Mouse (Mus musculus): ENCODE measurements around the gene Kif3b. TPM values are rescaled to one million over a fixed set of nuclear protein-coding genes. Genes with fewer than 3 reads are reported as not detected.

The Kif3b gene
- polyA plus RNA-seq, 1 experiment from 2014 or later: 6.3 TPM

GRCm38 (mm10) chr2:153298863-153299262 lies 7.7 kb downstream of the Kif3b start:
- Histone ChIP-seq H3K36me3 (peaks cover 5% of the 10 kb centered on the region; the same call in 1 of the 2 replicates), H3K4me3 (no peak overlapping the region), H3K4me1 (no peaks in the 10 kb centered on the region), H3K4me2 (no peak overlapping the region), H3K27ac (no peak overlapping the region), H3K9me3 (no peaks in the 10 kb centered on the region), H3K9ac (no peak overlapping the region), H3K27me3 (no peaks in the 10 kb centered on the region)
- 81% methylated on average over 4 of the region's 4 CpGs for WGBS
- no peak for ATAC-seq (ENCODE audit: insufficient number of reproducible peaks, insufficient read depth, low FRiP score, low TSS enrichment, low read depth)

GRCm38 (mm10) chr2:153301123-153301522 lies 9.9 kb downstream of the Kif3b start:
- no peak overlapping the region for H3K9ac ChIP-seq
- no peak overlapping the region for H3K27ac ChIP-seq
- no peaks in the 10 kb centered on the region for H3K4me1 ChIP-seq
- ATAC-seq (ENCODE audit: insufficient number of reproducible peaks, insufficient read depth, low FRiP score, low TSS enrichment, low read depth): no peak
- no peak overlapping the region for H3K4me2 ChIP-seq
- peaks cover 5% of the 10 kb centered on the region; the same call in 1 of the 2 replicates for H3K36me3 ChIP-seq
- H3K9me3 ChIP-seq: no peaks in the 10 kb centered on the region
- 87% methylated on average over 5 of the region's 5 CpGs for WGBS
- no peak overlapping the region for H3K4me3 ChIP-seq
- no peaks in the 10 kb centered on the region for H3K27me3 ChIP-seq

- Histone ChIP-seq H3K27me3 (no peaks in the 10 kb centered on the region), H3K9ac (no peak overlapping the region; the same call in 1 of the 2 replicates), H3K36me3 (peaks cover 5% of the 10 kb centered on the region; the same call in 1 of the 2 replicates), H3K4me3 (no peak overlapping the region), H3K4me1 (no peaks in the 10 kb centered on the region), H3K27ac (no peak overlapping the region), H3K4me2 (no peak overlapping the region), H3K9me3 (no peaks in the 10 kb centered on the region)
- no peak for ATAC-seq (ENCODE audit: insufficient number of reproducible peaks, insufficient read depth, low FRiP score, low TSS enrichment, low read depth)
- 88% methylated on average over 6 of the region's 6 CpGs for whole genome bisulfite sequencing
Observed at GRCm38 (mm10) chr2:153305240-153305639, 14.0 kb downstream of the Kif3b start.

- ATAC-seq (ENCODE audit: insufficient number of reproducible peaks, insufficient read depth, low FRiP score, low TSS enrichment, low read depth): no peak
- Histone ChIP-seq H3K27ac (no peak overlapping the region), H3K36me3 (0 out of 2 replicates have a peak, but pooled peaks cover under 1% of the 10 kb centered on the region), H3K4me3 (no peak overlapping the region), H3K4me2 (no peak overlapping the region), H3K4me1 (no peaks in the 10 kb centered on the region), H3K9ac (no peak overlapping the region), H3K9me3 (no peaks in the 10 kb centered on the region), H3K27me3 (no peaks in the 10 kb centered on the region)
- WGBS: 89% methylated on average over 7 of the region's 7 CpGs
Observed at GRCm38 (mm10) chr2:153308586-153308985, 17.4 kb downstream of the Kif3b start.

GRCm38 (mm10) chr2:153309106-153309505 lies 17.9 kb downstream of the Kif3b start:
- ATAC-seq (ENCODE audit: insufficient number of reproducible peaks, insufficient read depth, low FRiP score, low TSS enrichment, low read depth): no peak
- no peak overlapping the region for H3K9ac ChIP-seq
- H3K4me3 ChIP-seq: no peak overlapping the region
- WGBS: 70% methylated on average over 8 of the region's 8 CpGs
- no peak overlapping the region for H3K27ac ChIP-seq
- H3K4me1 ChIP-seq: no peaks in the 10 kb centered on the region
- H3K36me3 ChIP-seq: no peaks in the 10 kb centered on the region
- H3K4me2 ChIP-seq: no peak overlapping the region
- no peaks in the 10 kb centered on the region for H3K27me3 ChIP-seq
- no peaks in the 10 kb centered on the region for H3K9me3 ChIP-seq

GRCm38 (mm10) chr2:153310228-153310627 lies 19.0 kb downstream of the Kif3b start:
- Histone ChIP-seq H3K4me1 (no peaks in the 10 kb centered on the region), H3K4me2 (no peak overlapping the region), H3K36me3 (no peaks in the 10 kb centered on the region), H3K4me3 (no peak overlapping the region), H3K9me3 (no peaks in the 10 kb centered on the region), H3K9ac (no peak overlapping the region), H3K27ac (no peak overlapping the region), H3K27me3 (no peaks in the 10 kb centered on the region)
- WGBS: 84% methylated on average over 6 of the region's 6 CpGs
- ATAC-seq (ENCODE audit: insufficient number of reproducible peaks, insufficient read depth, low FRiP score, low TSS enrichment, low read depth): no peak

GRCm38 (mm10) chr2:153312884-153313283 lies 21.7 kb downstream of the Kif3b start:
- Histone ChIP-seq H3K4me3 (no peak overlapping the region), H3K27me3 (no peaks in the 10 kb centered on the region), H3K9ac (no peak overlapping the region), H3K4me1 (no peaks in the 10 kb centered on the region), H3K4me2 (no peak overlapping the region), H3K9me3 (no peaks in the 10 kb centered on the region), H3K27ac (no peak overlapping the region), H3K36me3 (peaks cover 16% of the 10 kb centered on the region)
- ATAC-seq (ENCODE audit: insufficient number of reproducible peaks, insufficient read depth, low FRiP score, low TSS enrichment, low read depth): no peak
- WGBS: 91% methylated on average over 9 of the region's 9 CpGs

- Histone ChIP-seq H3K9me3 (no peaks in the 10 kb centered on the region), H3K27ac (no peak overlapping the region), H3K4me3 (no peak overlapping the region), H3K36me3 (peaks cover 59% of the 10 kb centered on the region), H3K9ac (no peak overlapping the region), H3K4me2 (no peak overlapping the region), H3K27me3 (no peaks in the 10 kb centered on the region), H3K4me1 (no peaks in the 10 kb centered on the region)
- WGBS: 95% methylated on average over 4 of the region's 4 CpGs
- no peak for ATAC-seq (ENCODE audit: insufficient number of reproducible peaks, insufficient read depth, low FRiP score, low TSS enrichment, low read depth)
Observed at GRCm38 (mm10) chr2:153318408-153318807, 27.2 kb downstream of the Kif3b start.

GRCm38 (mm10) chr2:153319036-153319643 lies 27.9 kb downstream of the Kif3b start:
- Histone ChIP-seq H3K4me2 (no peak overlapping the region), H3K9me3 (no peaks in the 10 kb centered on the region), H3K27me3 (no peaks in the 10 kb centered on the region), H3K9ac (no peak overlapping the region), H3K27ac (no peak overlapping the region), H3K36me3 (peaks cover 66% of the 10 kb centered on the region), H3K4me3 (no peak overlapping the region), H3K4me1 (no peaks in the 10 kb centered on the region)
- 79% methylated on average over 8 of the region's 8 CpGs for WGBS
- ATAC-seq (ENCODE audit: insufficient number of reproducible peaks, insufficient read depth, low FRiP score, low TSS enrichment, low read depth): no peak

GRCm38 (mm10) chr2:153325706-153326376 lies 34.6 kb downstream of the Kif3b start:
- Histone ChIP-seq H3K27ac (no peak overlapping the region), H3K9ac (no peak overlapping the region), H3K36me3 (peaks cover 66% of the 10 kb centered on the region), H3K9me3 (no peaks in the 10 kb centered on the region), H3K4me3 (no peak overlapping the region), H3K4me1 (no peaks in the 10 kb centered on the region), H3K4me2 (no peak overlapping the region), H3K27me3 (no peaks in the 10 kb centered on the region)
- WGBS: 79% methylated on average over 9 of the region's 9 CpGs
- ATAC-seq (ENCODE audit: insufficient number of reproducible peaks, insufficient read depth, low FRiP score, low TSS enrichment, low read depth): no peak

GRCm38 (mm10) chr2:153332271-153332670 lies 41.1 kb downstream of the Kif3b start:
- no peak overlapping the region for H3K9ac ChIP-seq
- H3K36me3 ChIP-seq: peaks cover 45% of the 10 kb centered on the region
- H3K27ac ChIP-seq: no peak overlapping the region
- H3K4me2 ChIP-seq: no peak overlapping the region
- no peak for ATAC-seq (ENCODE audit: insufficient number of reproducible peaks, insufficient read depth, low FRiP score, low TSS enrichment, low read depth)
- no peaks in the 10 kb centered on the region for H3K4me1 ChIP-seq
- H3K27me3 ChIP-seq: no peaks in the 10 kb centered on the region
- no peak overlapping the region for H3K4me3 ChIP-seq
- H3K9me3 ChIP-seq: no peaks in the 10 kb centered on the region
- 93% methylated on average over 5 of the region's 5 CpGs for WGBS

- Histone ChIP-seq H3K36me3 (peaks cover 45% of the 10 kb centered on the region), H3K27me3 (no peaks in the 10 kb centered on the region), H3K9me3 (no peaks in the 10 kb centered on the region), H3K9ac (no peak overlapping the region), H3K4me2 (no peak overlapping the region), H3K4me1 (peaks cover 4% of the 10 kb centered on the region; the same call in 1 of the 2 replicates), H3K4me3 (no peak overlapping the region), H3K27ac (no peak overlapping the region)
- no peak for ATAC-seq (ENCODE audit: insufficient number of reproducible peaks, insufficient read depth, low FRiP score, low TSS enrichment, low read depth)
- WGBS: 94% methylated on average over 3 of the region's 3 CpGs
Observed at GRCm38 (mm10) chr2:153332981-153333380, 41.8 kb downstream of the Kif3b start.

All from embryonic facial prominence, embryonic 13.5 days (tissue).